Mouse (Mus musculus) embryo, embryonic 10 days (tissue): ENCODE results near the gene L3mbtl3.

Source experiments
- DNase-seq: peaks from one replicate; pipeline ENCODE4 v3.0.0-alpha.2; 2015; ENCODE audit warnings: low spot score

L3mbtl3 gene

GRCm38 (mm10) chr10:26243203-26243602, 132.6 kb downstream of the L3mbtl3 start:
- DNase-seq, result no peak

DNA sequence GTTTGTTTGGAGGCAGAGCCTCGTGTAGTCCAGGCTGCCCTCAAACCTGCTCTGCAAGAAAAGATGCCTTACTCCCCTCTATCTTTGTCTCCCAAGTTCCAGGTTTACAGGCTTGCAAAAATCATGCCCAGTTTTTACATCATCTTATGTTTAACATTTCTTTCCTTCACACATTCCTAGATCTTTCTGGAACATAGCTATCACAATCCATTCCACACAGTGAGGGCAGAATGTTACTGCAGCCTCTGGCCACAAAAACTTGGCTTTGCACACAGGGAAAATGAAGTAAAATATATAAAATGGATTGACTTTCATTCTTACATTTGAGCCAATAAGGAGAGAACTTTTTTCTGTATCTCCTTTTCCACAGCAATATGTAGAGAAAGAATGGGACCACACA, 136.7 kb downstream of the L3mbtl3 start:
- no peak for DNase-seq

GRCm38 (mm10) chr10:26238559-26238958, 137.2 kb downstream of the L3mbtl3 start:
- DNase-seq, result no peak

GRCm38 (mm10) chr10:26232071-26232653, 143.6 kb downstream of the L3mbtl3 start:
- no peak for DNase-seq

- DNase-seq, result no peak
These were observed 146.3 kb downstream of the L3mbtl3 start, which contains the start of gene Samd3 for GRCm38 (mm10) chr10:26229488-26229887. Gene Samd3 (plus strand): TSS chr10:26229707.

DNA sequence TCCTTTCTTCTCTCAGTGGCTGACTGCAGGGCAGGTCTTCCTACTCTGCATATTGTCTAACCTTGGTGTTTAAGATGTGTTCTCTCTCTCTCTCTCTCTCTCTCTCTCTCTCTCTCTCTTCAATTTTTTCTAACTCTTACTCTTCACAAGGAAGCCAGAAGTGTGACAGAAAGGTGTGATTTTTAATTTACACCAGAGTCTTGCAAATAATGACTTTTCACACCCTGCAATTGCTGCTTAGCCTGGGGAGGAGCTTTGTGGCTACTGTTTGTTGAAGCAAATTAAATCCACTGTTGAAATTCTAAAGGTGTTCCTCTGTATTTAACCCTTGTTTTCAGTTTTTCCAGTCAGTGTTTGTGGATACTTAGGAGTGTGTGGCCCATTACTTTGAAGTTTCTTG, 147.6 kb downstream of the L3mbtl3 start:
- no peak for DNase-seq

DNA sequence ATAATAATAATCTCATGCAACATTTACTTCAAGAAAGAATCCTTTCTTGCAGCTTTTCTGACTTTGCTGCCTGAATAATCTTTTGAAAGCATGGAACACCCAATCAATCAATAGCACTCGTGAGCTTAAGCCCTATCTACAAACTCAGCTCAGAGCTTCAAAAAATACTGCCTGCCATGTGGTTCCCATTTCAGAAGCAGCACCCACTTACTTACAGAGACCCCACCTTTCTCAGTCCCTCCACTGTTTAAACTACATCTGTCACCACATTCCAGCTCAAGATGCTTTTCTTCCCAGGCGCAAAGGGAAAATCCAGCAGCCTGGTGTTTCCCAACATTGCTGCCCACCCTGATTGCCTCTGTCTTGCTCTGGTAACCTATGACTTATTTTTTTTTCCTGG, 149.0 kb downstream of the L3mbtl3 start:
- DNase-seq, result peak; percentile 7

GRCm38 (mm10) chr10:26226241-26226640, 149.5 kb downstream of the L3mbtl3 start:
- no peak for DNase-seq
